Mouse (Mus musculus): ENCODE data around the gene Srsf6.

DNA sequence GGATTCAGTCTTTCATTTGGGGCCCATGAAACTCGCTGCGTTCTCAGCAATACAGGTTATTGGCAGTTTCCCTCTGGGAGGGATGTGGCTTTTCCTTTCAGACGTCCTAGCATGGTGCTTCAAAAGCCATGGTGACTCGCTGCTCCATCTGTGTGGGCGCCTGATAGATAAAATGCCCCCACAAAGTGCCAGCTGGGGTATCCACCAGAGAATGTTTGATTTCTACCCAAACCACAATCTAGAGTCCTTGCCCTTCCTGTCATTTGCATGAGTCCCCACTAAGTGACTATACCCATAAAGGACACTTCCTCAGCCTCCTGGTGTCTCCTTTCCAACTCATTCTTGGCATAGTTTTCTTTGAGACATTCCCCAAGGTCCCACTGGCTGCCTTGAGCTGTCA, 44.2 kb upstream of the Srsf6 start:
- no peak for TF ChIP-seq CTCF (IDR thresholded peaks at IDR 0.05; ENCODE audit: extremely low read depth, insufficient read depth, low read length)
- no peak for TF ChIP-seq POLR2A (IDR thresholded peaks at IDR 0.05; ENCODE audit: extremely low read depth, insufficient read depth, low read length)
